12 mouse cellular contexts compared by ENCODE assay signal in genomic region chr7:117393976-117394375, GRCm38 (mm10). TPM values are rescaled to one million over a fixed set of nuclear protein-coding genes. Genes with fewer than 3 reads are reported as not detected.
DNase-seq lines count a peak whose midpoint lies in the region; ATAC-seq and TF ChIP-seq lines count a peak whose summit lies in the region.
"Had no signal": no experiment of that assay in that cellular context is flagged by ENCODE, and none has a peak within 500 bp of the region (broad histone marks: within the 10 kb centered on the region; RNA-seq: fewer than 3 reads in every experiment).

No protein-coding gene starts in this region.

- peaks cover 10 to 19% of the 10 kb centered on the region in 2 experiments for H3K4me1 ChIP-seq in heart, embryonic 14.5 days (ENCODE audit: control insufficient read depth in 2 of 2, insufficient read depth in 2 of 2, low read length in 2 of 2)
- H3K4me1 ChIP-seq in small intestine, adult 2 months (ENCODE audit: control insufficient read depth, insufficient read depth, insufficient read length, low read length), result peaks cover 11% of the 10 kb centered on the region; the same call in 1 of the 2 replicates
- peaks cover 31% of the 10 kb centered on the region for H3K4me1 ChIP-seq in heart, embryonic 12.5 days (replicated peaks)

- no peaks in the 10 kb centered on the region for H3K36me3 ChIP-seq in heart, embryonic 14.5 days (ENCODE audit: control insufficient read depth, insufficient read depth, low read length)
- H3K36me3 ChIP-seq in small intestine, adult 2 months (ENCODE audit: control insufficient read depth, insufficient read depth, low read length), result no peaks in the 10 kb centered on the region
- no peaks in the 10 kb centered on the region for H3K36me3 ChIP-seq in heart, embryonic 12.5 days
- H3K36me3 ChIP-seq: limb, embryonic 12.5 days had no signal

- TF ChIP-seq POLR2A in small intestine, adult 2 months (IDR thresholded peaks at IDR 0.05; ENCODE audit: low read depth, low read length), result no peak

- no peak overlapping the region for H3K27ac ChIP-seq in heart, embryonic 14.5 days (replicated peaks in 1 of 2; ENCODE audit: control insufficient read depth in 1 of 2, insufficient read depth in 1 of 2, low read depth in 2 of 2, low read length in 2 of 2)
- peak overlapping the region; percentile 71 for H3K27ac ChIP-seq in small intestine, adult 2 months (ENCODE audit: insufficient read depth, low read depth, low read length)
- H3K27ac ChIP-seq in heart, embryonic 12.5 days (ENCODE audit: poor library complexity, severe bottlenecking), result no peak overlapping the region
- H3K27ac ChIP-seq: heart, adult 2 months; limb, embryonic 12.5 days had no signal

- H3K9ac ChIP-seq in heart, embryonic 14.5 days (ENCODE audit: low read length), result no peak overlapping the region
- no peak overlapping the region for H3K9ac ChIP-seq in heart, embryonic 12.5 days
- H3K9ac ChIP-seq: limb, embryonic 12.5 days had no signal

- no peak overlapping the region for H3K4me2 ChIP-seq in heart, embryonic 14.5 days (ENCODE audit: low read length)
- no peak overlapping the region for H3K4me2 ChIP-seq in heart, embryonic 12.5 days
- H3K4me2 ChIP-seq: limb, embryonic 12.5 days had no signal

- ATAC-seq in heart, embryonic 14.5 days (ENCODE audit: insufficient number of reproducible peaks, insufficient read depth, low FRiP score, low read depth), result 0 out of 2 replicates have a peak, but pooled peaks have one; percentile 31
- no peak for ATAC-seq in heart, embryonic 12.5 days (ENCODE audit: insufficient number of reproducible peaks, low FRiP score)

- H3K27me3 ChIP-seq in heart, embryonic 14.5 days (ENCODE audit: control insufficient read depth, insufficient read depth, low read length), result no peaks in the 10 kb centered on the region
- H3K27me3 ChIP-seq in small intestine, adult 2 months (ENCODE audit: control insufficient read depth, insufficient read depth, low read length), result no peaks in the 10 kb centered on the region
- no peaks in the 10 kb centered on the region for H3K27me3 ChIP-seq in heart, embryonic 12.5 days (replicated peaks)
- H3K27me3 ChIP-seq: limb, embryonic 12.5 days had no signal

- TF ChIP-seq CTCF in small intestine, adult 2 months (IDR thresholded peaks at IDR 0.05; ENCODE audit: extremely low read depth, insufficient read length, insufficient replicate concordance, low read depth, low read length), result no peak

- no peak for DNase-seq in heart, postnatal 4 days
- DNase-seq in MEL-GATA-1-ER (ENCODE audit: extremely low read depth, low read depth) (peak; percentile 87), liver (peak; percentile 45)
- DNase-seq in neural tube, embryonic 10.5 days (ENCODE audit: extremely low spot score, low spot score), result no peak
- DNase-seq in adrenal gland, postnatal 14 days, result no peak
- DNase-seq: cerebellum, adult 8-10 months; heart, adult 2 months; kidney, postnatal 14 days had no signal

- WGBS in heart, embryonic 14.5 days, result 24% methylated on average over 4 of the region's 4 CpGs
- WGBS in small intestine, adult 2 months, result 11% methylated on average over 4 of the region's 4 CpGs
- WGBS in heart, embryonic 12.5 days, result 22% methylated on average over 4 of the region's 4 CpGs

- H3K9me3 ChIP-seq in heart, embryonic 14.5 days (ENCODE audit: control insufficient read depth, low read length), result no peaks in the 10 kb centered on the region
- H3K9me3 ChIP-seq in heart, embryonic 12.5 days (replicated peaks), result no peaks in the 10 kb centered on the region
- H3K9me3 ChIP-seq: limb, embryonic 12.5 days had no signal

- no peak overlapping the region for H3K4me3 ChIP-seq in heart, embryonic 14.5 days (ENCODE audit: control insufficient read depth in 1 of 2, insufficient read depth in 1 of 2, low read depth in 1 of 2, low read length in 2 of 2)
- H3K4me3 ChIP-seq in small intestine, adult 2 months (ENCODE audit: low read depth, low read length), result no peak overlapping the region
- no peak overlapping the region for H3K4me3 ChIP-seq in heart, embryonic 12.5 days
- H3K4me3 ChIP-seq: heart, adult 2 months; limb, embryonic 12.5 days had no signal

RNA-seq across cellular contexts. Expression of gene Xylt1, which starts 13.2 kb away (rescaled TPM):
- polyA plus RNA-seq in heart, embryonic 14.5 days (2014; fragmentation: Nextera tagmentation; extraction: Ambion mirVana), result 1.6 and 2.0 TPM in 2 replicates
- 1 to 10 TPM; 6.5 to 6.9 TPM for total RNA-seq in heart, postnatal 4 days (2021)
- 1.9 and 2.9 TPM in 2 replicates for polyA plus RNA-seq in small intestine, adult 2 months (2012; rRNA removed)
- 1.4 and 1.5 TPM in 2 replicates for polyA plus RNA-seq in heart, embryonic 12.5 days (2016; fragmentation: Nextera tagmentation; extraction: Ambion mirVana)
- 5.7 and 8.4 TPM in 2 replicates for total RNA-seq in adrenal gland, postnatal 14 days (2021)

Comparison
In these comparisons a context has a peak if more than half of its experiments do, and no peak if none do; other contexts are left out.
1. DNase-seq: peak in MEL-GATA-1-ER (single experiment) and liver (single experiment); none in heart, postnatal 4 days (single experiment), neural tube, embryonic 10.5 days (single experiment) and adrenal gland, postnatal 14 days (single experiment).